Mouse (Mus musculus): ENCODE data around the gene Srrm1.

The Srrm1 gene

DNA sequence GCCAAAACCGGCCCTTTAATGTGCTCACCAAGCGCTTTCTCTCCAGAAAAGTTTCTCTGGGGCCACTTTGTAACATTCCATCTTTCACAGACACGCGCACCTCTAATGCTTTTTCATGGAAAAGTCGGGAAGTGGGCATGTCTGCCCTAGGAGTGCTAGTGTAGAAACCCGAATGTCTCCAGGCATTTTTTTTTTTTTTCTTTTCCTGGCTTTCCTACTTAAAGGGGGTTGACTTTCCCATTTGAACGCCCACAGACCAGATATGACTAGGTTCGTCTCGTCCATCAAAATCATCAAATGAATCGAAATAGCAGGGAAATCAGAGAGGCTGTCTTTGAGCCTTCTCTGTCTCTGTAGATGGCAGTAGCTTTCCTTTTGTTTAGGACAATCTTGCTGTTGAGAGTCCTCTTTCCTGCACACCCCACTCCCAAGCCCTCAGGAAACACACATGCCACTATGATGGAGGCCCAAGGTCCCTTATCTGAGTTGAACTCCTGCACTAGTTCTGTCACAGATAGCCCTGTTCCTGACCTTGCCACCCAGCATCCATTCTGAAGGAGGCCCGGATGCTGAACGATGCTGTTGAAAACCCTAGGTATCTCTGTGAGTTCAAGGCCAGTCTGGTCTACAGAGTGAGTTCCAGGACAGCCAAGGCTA, 801 bp upstream of the Srrm1 start:
- DNase-seq (ENCODE audit: low spot score) = no peak

GRCm38 (mm10) chr4:135352326-135353065, 625 bp downstream of the Srrm1 start:
- DNase-seq (ENCODE audit: low spot score) = peak; percentile 38

- DNase-seq (ENCODE audit: low spot score) = no peak
These were observed 15.7 kb downstream of the Srrm1 start for GRCm38 (mm10) chr4:135337376-135337942.

GRCm38 (mm10) chr4:135336023-135336357, 17.1 kb downstream of the Srrm1 start:
- DNase-seq (ENCODE audit: low spot score) = no peak

- DNase-seq (ENCODE audit: low spot score) = no peak
These were observed 17.6 kb downstream of the Srrm1 start for GRCm38 (mm10) chr4:135335327-135336022.

DNA sequence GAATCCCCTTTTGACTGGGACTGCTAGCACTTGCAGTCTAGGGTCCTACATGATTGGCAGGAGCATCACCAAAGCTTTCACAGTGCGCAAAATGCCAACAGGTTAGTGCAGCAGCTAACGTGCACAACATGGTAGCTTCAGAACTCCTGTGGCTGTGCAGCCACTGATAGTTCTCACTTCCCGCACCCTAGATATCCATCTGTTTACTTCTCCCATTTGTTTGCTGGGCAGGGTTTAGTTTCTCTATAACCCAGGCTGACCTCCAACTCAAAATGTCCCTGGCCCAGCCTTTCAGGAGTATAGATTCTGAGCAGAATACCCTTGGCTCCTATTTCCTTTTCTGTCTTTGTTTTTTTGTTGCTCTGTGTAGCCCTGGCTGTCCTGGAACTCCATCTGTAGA, 26.7 kb downstream of the Srrm1 start:
- DNase-seq (ENCODE audit: low spot score) = no peak

DNA sequence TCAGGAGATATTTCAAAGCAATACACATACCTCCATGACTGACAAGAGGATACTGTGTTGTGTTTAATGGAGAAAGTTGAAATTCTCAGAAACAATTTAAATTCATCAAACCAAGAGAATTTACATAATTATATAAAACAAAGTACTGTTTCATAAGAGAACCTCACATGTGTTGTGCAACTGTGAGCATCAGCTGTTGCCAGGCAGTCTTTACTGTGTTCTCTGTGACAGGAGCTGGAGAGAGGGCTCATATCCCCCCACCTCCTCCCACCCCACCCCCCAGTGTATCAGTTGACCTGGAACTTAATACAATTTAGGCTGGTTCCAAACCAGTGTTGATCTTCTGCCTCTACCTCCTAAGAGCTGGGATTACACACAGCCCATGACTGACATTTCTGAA, 27.1 kb downstream of the Srrm1 start:
- peak; percentile 36 for DNase-seq (ENCODE audit: low spot score)

- no peak for DNase-seq (ENCODE audit: low spot score)
These were observed 30.1 kb downstream of the Srrm1 start for GRCm38 (mm10) chr4:135323021-135323420.

GRCm38 (mm10) chr4:135317966-135318365, 35.2 kb downstream of the Srrm1 start:
- DNase-seq (ENCODE audit: low spot score) = peak; percentile 91

DNA sequence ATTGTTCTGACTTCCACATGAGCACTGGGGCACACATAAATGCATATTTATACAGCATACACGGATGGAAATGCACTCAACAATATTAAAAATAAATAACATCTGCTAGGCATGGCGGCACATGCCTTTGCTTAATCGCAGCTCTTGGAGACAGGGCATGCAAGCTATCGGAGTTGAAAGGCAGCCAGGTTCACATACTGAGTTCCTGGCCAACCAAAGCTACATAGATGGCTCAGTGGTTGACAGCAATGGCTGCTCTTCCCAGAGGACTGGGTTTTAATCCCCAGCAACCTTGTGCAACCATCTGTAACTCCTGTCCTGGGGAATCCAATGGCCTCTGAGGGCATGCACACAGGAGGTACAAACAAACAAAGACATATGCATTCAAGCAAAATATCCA, 35.6 kb downstream of the Srrm1 start:
- DNase-seq (ENCODE audit: low spot score) = no peak

DNA sequence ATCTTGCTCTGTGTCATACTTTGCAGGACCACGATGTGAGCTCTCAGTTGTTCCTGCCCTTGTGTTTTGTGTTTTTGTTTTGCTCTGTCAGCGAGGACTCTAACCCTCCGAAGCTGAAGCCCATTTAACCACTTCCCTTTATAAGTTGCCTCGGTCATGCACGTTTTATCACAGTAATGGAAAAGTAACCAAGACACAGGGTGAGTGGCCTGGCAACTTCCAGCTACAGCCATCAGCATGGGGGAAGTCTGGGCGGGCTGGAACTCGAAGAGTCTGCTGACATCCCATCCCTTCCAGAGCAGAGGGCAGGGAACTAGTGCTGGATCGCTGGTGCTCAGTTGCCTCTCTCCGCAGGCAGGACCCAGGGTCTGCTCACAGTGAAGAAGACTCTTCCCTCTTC, 37.8 kb downstream of the Srrm1 start:
- no peak for DNase-seq (ENCODE audit: low spot score)

DNA sequence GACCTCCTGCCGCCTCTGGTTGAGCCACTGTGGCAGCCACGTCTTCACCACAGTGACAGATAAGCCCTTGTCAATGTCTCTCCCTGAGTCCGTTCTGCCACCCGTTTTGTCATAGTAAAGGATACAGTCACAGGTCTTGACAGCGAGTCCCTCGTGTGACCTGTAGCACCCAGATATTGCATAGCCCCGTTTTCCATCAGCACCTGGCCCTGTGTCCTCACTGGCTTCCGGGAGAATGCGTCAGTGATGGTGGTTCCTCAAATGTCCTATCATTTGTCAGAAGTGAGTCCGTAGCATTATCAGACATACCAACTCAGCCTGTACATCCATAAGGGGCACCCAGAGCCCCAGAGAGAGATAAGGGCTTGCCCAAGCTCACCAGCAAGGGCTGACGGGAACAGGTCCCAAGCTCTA, 38.7 kb downstream of the Srrm1 start:
- DNase-seq (ENCODE audit: low spot score) = no peak

DNA sequence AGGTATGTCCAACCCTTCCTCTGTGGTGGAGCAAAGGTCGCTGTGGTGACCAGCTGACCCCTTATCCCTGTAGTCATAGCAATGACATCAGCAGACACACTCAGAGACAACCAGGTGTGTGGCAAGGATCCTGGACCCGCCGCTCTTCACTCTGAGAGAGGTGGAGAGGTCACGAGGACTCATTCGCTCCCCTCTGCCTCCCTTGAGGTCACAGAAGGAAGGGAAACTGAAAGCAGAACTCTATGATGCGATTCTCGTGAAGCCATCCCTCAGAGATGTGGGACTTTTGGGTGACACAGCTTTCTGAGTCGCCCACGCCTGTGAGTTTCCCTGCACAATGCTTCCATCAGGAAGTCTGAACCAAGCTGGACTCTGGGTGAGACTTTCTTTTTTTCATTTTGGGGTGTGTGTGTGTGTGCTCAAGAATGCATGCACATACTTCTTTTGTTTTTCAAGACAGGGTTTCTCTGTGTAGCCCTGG, 39.3 kb downstream of the Srrm1 start:
- no peak for DNase-seq (ENCODE audit: low spot score)

- no peak for DNase-seq (ENCODE audit: low spot score)
These were observed 39.9 kb downstream of the Srrm1 start for GRCm38 (mm10) chr4:135313111-135313691.

- peak; percentile 87 for DNase-seq (ENCODE audit: low spot score)
These were observed 40.4 kb downstream of the Srrm1 start for GRCm38 (mm10) chr4:135312706-135313105.

DNA sequence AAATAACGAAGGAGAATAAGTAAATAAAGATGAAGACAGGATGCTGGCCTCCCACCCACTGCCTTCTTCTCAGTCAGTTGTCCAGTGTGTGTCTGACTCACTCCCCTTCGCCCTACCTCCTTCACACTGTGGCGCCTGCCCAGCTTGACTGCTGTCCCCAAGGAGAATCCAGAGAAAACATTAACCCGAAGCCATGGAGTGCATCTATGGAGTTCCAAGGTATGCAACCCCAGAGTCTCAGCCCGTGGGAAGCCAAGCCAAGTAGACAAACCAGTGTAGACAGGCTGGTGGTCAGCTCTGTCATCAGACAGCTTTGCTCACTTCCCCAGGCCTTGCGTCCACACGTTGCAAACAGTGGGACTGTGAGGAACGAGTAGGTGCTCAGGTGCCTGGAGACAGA, 42.8 kb downstream of the Srrm1 start:
- DNase-seq (ENCODE audit: low spot score) = peak; percentile 86

GRCm38 (mm10) chr4:135309726-135310125, 43.4 kb downstream of the Srrm1 start:
- no peak for DNase-seq (ENCODE audit: low spot score)

GRCm38 (mm10) chr4:135309112-135309659, 43.9 kb downstream of the Srrm1 start:
- no peak for DNase-seq (ENCODE audit: low spot score)

DNA sequence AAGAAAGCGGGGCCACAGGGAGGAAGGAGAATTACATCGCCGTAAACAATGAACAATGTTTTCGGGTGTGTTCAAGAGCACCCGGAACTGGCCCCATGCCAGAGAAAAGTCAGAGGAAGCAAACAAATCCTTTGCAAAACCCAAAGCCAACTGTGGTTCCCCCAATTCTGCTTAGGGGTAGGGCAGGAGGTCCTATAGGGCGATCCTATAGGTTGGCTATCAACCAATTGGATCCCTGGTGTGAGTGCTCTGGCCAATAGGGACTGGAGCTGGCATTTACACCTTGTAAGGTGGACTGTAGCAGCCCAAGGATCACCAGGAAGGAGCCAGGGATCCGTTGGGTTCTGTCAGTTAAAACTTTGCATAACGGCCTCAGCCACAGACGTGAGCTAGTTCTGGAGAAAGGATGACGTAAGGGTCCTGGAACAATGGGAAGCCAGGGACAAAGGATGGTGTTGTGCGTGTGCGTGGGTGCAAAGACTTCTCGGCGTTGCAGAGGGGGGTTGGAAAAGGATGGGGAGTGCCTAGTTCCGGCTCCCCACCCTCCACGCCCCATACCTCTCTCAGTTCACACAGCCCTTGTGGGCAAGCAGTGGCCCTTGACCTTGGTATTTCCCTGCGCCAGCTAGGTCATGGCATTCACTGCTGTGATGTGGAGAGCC, 46.0 kb downstream of the Srrm1 start:
- no peak for DNase-seq (ENCODE audit: low spot score)

DNA sequence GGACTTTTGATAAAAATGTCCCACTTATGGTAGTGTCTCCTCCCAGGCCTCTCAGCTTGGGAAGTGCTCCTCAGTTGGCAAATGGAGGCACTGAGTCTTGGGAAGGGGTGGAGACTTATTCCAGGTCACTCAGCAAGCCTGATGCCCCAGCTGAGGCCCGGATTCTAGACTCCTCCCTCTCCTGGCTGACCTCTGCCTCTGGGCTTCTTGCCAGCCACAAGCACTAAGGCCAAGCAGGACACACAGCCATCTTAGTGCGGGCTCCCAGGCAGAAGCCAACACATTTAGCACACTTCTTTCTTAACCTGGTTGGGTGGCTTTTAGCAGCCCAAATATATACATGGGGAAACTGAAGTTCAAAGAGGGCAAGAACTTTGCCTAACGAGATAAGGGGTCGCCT, 46.6 kb downstream of the Srrm1 start:
- peak; percentile 95 for DNase-seq (ENCODE audit: low spot score)

DNA sequence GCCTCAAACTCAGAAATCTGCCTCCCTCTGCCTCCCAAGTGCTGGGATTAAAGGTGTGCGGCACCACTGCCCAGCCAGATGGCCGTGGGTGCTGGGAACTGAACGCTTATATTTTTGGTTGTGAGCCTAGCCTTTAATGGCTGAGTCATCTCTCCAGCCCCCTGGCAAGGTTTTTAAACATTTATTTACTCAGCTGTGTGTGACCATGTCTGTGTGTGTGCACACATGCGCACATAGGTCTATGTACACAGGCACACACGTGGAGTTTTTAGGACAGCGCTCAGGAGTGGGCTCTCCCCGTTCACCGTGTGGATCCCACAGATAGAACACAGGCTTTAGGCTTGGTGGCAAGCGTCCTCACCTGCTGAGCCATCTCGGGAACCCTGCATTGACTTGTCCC, 50.9 kb downstream of the Srrm1 start:
- no peak for DNase-seq (ENCODE audit: low spot score)

DNA sequence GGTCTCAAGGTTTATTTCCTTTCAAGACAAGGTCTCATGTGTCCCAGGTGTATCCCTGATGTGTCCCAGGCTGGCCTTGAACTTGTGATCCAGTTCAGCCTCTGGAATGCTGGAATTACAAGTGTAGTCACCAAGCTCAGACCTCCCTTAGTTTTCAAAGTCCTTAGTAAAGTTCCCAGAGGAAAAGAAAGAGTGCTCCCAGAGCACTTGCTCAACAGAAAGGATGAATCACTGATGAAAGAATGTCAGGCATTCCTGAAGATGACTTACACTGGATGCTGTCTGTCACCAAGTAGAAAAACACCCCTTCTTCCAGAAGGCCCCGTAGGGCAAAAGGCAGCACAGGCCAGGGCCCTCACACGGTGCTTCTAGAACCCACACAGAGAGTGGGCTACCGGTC, 52.0 kb downstream of the Srrm1 start:
- no peak for DNase-seq (ENCODE audit: low spot score)
